Mouse (Mus musculus) heart, embryonic 16.5 days (tissue): ENCODE measurements around the gene Scn8a. TPM values are rescaled to one million over a fixed set of nuclear protein-coding genes. Genes with fewer than 3 reads are reported as not detected.
A peak's percentile ranks its signal among the peaks of the same experiment; 100 is the strongest.

ENCODE experiments used
- ATAC-seq: fragments of 200-750 bp; cut with Nextera tagmentation; replicated peaks from 2 replicates; pipeline ENCODE4 v1.8.0; 2017; ENCODE audit warnings: moderate number of reproducible peaks; ENCODE audit not compliant: insufficient read depth, low FRiP score; ENCODE audit errors: extremely low read depth
- H3K27ac ChIP-seq: fragments of 300-500 bp; sonication (generic); 2 replicates; pipeline ENCODE4 v1.5.1; 2014; ENCODE audit warnings: mild to moderate bottlenecking, low read length, control low read depth, moderate library complexity
- H3K27me3 ChIP-seq: fragments of 300-500 bp; sonication (generic); 2 replicates; pipeline ENCODE4 v1.6.1; 2014; ENCODE audit warnings: low read length, mixed read lengths; ENCODE audit not compliant: control insufficient read depth, insufficient read depth
- H3K36me3 ChIP-seq: fragments of 300-500 bp; sonication (generic); 2 replicates; pipeline ENCODE4 v1.6.1; 2014; ENCODE audit not compliant: control insufficient read depth, insufficient read depth
- H3K4me1 ChIP-seq: fragments of 300-500 bp; sonication (generic); 2 replicates; pipeline ENCODE4 v1.6.1; 2014; ENCODE audit warnings: low read length, mixed read lengths; ENCODE audit not compliant: control insufficient read depth, insufficient read depth
- H3K4me2 ChIP-seq: fragments of 300-500 bp; sonication (generic); 2 replicates; pipeline ENCODE4 v1.6.1; 2014; ENCODE audit warnings: low read depth, mild to moderate bottlenecking, control low read depth, low read length
- H3K4me3 ChIP-seq: fragments of 300-500 bp; sonication (generic); 2 replicates; pipeline ENCODE4 v1.5.1; 2014; ENCODE audit warnings: mild to moderate bottlenecking, control low read depth, low read length
- H3K9ac ChIP-seq: fragments of 300-500 bp; sonication (generic); 2 replicates; pipeline ENCODE4 v1.6.1; 2014; ENCODE audit warnings: low read length, control low read depth
- H3K9me3 ChIP-seq: fragments of 300-500 bp; sonication (generic); replicated peaks from 2 replicates; pipeline ENCODE4 v1.6.1; 2016; ENCODE audit warnings: low read length; ENCODE audit not compliant: control insufficient read depth
- WGBS: fragments of 180-500 bp; shearing (Covaris S2); extraction: QIAGEN DNeasy Blood & Tissue Kit; methylation state at CpG from one replicate; pipeline ENCODE4 v1.1.7; 2014; 5-methylcytosine and 5-hydroxymethylcytosine counted together
- polyA plus RNA-seq: library from polyadenylated mRNA; unstranded; fragments of >200 nt; fragmentation: Nextera tagmentation; extraction: Ambion mirVana; gene quantifications from 2 replicates; pipeline ENCODE4 v1.2.1, GENCODE M21; 2015

The Scn8a gene
- polyA plus RNA-seq, 1 experiment from 2014 or later: 0.71 TPM

DNA sequence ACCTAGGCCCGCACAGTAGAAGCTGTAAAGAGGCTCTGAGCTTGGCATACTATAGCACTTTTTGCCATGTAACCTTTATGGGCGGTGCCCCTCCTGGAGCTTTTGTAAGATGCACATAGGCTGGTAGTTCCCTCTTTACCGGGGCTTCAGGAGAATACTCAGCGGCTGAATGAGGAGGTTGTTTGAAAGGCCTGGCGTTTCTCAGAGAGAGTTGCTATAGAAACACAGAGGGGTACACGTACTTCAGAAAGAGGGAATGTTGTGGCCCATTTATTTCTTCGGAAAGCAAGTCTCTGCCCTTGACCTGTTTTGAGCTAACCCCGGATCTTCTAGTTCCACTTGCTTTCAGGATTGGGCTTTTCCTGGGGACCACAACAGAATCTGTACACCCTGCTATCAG is 83.2 kb downstream of the Scn8a start:
- Histone ChIP-seq H3K36me3 (no peaks in the 10 kb centered on the region), H3K9me3 (no peaks in the 10 kb centered on the region), H3K9ac (no peak overlapping the region), H3K27ac (no peak overlapping the region), H3K4me3 (no peak overlapping the region), H3K27me3 (peaks cover 2% of the 10 kb centered on the region; the same call in 1 of the 2 replicates), H3K4me1 (no peaks in the 10 kb centered on the region), H3K4me2 (no peak overlapping the region)
- WGBS: 55% methylated on average over 8 of the region's 8 CpGs
- no peak for ATAC-seq

DNA sequence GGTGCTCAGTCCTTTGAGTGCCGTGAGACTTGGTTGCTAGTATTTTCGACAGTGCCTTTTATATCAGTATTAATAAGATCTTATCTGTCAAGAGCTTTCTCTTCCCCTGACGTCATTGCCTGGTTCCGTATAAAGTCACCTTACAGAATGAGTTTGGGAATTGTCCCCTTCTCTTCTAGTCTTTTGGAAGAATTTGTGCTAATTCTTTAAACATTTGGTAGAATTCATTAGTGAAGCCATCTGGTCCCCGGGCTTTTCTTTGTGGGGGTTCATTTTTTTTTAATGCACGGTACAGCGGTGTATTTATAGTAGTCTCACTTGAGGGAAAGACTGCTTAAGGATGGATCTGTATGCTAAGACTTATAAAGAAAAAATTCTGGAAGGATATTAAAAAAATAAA is 84.3 kb downstream of the Scn8a start:
- Histone ChIP-seq H3K4me3 (no peak overlapping the region), H3K36me3 (no peaks in the 10 kb centered on the region), H3K27ac (no peak overlapping the region), H3K9me3 (no peaks in the 10 kb centered on the region), H3K4me2 (no peak overlapping the region), H3K4me1 (no peaks in the 10 kb centered on the region), H3K9ac (no peak overlapping the region), H3K27me3 (peaks cover 2% of the 10 kb centered on the region; the same call in 1 of the 2 replicates)
- 70% methylated on average over 7 of the region's 7 CpGs for WGBS
- ATAC-seq: no peak

DNA sequence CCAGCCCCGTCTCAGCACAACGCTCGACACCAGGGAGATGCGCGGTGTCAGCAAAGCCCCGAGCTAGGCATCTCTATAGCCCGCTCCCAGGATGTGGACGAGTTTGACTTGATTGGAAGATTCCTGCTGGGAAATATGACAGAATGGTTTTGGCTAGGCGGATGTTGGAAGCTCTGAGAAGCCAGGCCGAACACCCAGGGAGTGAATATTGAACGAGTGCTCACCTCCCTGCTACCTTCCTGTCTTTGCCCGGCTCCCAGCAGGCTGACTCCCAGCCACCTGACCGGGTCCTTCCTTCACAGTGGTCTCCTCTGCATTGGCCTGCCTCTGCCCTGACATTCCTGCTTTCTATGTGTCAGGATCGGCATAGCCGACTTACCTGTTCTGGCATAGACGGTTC is 85.1 kb downstream of the Scn8a start:
- Histone ChIP-seq H3K4me3 (no peak overlapping the region), H3K27me3 (peaks cover 2% of the 10 kb centered on the region; the same call in 1 of the 2 replicates), H3K36me3 (no peaks in the 10 kb centered on the region), H3K9ac (no peak overlapping the region), H3K4me1 (no peaks in the 10 kb centered on the region), H3K9me3 (no peaks in the 10 kb centered on the region), H3K27ac (no peak overlapping the region), H3K4me2 (no peak overlapping the region)
- no peak for ATAC-seq
- whole genome bisulfite sequencing: 78% methylated on average over 16 of the region's 16 CpGs

DNA sequence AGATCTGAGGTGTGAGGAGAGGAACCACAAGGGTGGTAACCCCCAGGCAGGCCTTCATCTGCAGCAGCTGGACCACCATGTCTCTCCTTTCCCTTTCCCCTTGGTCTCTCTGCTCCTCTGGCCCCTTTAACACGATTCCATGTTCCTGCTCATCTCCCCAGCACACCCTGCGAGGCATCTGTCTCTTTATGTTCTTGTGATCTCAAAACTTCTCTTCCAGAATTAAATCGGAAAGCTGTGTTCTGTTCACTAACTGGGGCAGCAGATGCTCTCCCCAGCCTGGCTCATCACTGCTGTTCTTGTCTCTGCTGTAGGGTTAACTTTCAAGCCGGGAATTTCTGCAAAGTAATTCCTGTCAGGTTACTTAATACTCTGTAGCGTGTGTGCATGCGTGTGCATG is 91.3 kb downstream of the Scn8a start:
- no peak overlapping the region for H3K9ac ChIP-seq
- no peaks in the 10 kb centered on the region for H3K4me1 ChIP-seq
- H3K27ac ChIP-seq: no peak overlapping the region
- no peak for ATAC-seq
- H3K9me3 ChIP-seq: no peaks in the 10 kb centered on the region
- H3K27me3 ChIP-seq: 0 out of 2 replicates have a peak, but pooled peaks cover 3% of the 10 kb centered on the region
- no peak overlapping the region for H3K4me3 ChIP-seq
- no peaks in the 10 kb centered on the region for H3K36me3 ChIP-seq
- WGBS: 74% methylated on average over 6 of the region's 6 CpGs
- H3K4me2 ChIP-seq: no peak overlapping the region

DNA sequence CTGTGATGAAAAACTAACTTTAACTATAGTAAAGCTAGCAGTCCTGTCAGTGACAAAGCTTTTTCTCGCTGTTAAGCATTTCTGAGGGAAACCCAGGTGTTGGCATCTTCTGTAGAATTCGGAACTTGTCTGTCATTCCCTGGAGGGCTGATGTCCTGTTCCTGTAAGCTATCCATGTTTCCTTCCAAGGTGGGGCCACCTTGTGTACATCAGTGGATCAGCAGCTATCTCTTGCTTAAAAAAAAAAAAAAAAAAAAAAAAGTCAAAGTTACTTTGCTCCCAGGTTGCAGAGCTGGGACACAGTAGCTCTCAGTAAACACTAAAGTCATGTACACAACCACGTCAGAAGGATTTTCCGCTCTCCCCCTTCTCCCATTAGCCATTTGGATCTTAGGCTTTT is 91.9 kb downstream of the Scn8a start:
- Histone ChIP-seq H3K27me3 (peaks cover 3% of the 10 kb centered on the region; the same call in 1 of the 2 replicates), H3K4me2 (no peak overlapping the region), H3K27ac (no peak overlapping the region), H3K9me3 (no peaks in the 10 kb centered on the region), H3K4me1 (no peaks in the 10 kb centered on the region), H3K36me3 (no peaks in the 10 kb centered on the region), H3K4me3 (no peak overlapping the region), H3K9ac (no peak overlapping the region)
- no peak for ATAC-seq
- WGBS: 72% methylated on average over 4 of the region's 4 CpGs

DNA sequence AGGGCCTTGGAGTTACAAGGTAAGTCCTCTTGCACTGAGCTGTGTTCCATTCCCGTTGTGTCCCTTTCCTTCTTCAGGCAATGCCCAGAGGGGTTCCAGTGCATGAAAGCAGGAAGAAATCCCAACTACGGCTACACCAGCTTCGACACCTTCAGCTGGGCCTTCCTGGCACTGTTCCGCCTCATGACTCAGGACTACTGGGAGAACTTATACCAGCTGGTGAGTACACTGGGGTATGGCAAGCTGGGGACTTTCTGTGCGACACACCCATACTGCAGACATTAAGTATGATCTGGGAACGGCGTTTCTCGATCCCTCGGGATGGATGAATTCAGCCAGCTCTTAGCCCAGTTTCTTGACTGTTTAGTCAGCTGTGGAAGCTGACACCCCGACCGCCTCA is 101.8 kb downstream of the Scn8a start:
- no peak overlapping the region for H3K27ac ChIP-seq
- no peaks in the 10 kb centered on the region for H3K9me3 ChIP-seq
- no peak overlapping the region for H3K9ac ChIP-seq
- no peak for ATAC-seq
- H3K4me3 ChIP-seq: no peak overlapping the region
- WGBS: 81% methylated on average over 11 of the region's 11 CpGs
- peaks cover 2% of the 10 kb centered on the region for H3K27me3 ChIP-seq
- H3K4me2 ChIP-seq: no peak overlapping the region
- H3K36me3 ChIP-seq: no peaks in the 10 kb centered on the region
- no peaks in the 10 kb centered on the region for H3K4me1 ChIP-seq

DNA sequence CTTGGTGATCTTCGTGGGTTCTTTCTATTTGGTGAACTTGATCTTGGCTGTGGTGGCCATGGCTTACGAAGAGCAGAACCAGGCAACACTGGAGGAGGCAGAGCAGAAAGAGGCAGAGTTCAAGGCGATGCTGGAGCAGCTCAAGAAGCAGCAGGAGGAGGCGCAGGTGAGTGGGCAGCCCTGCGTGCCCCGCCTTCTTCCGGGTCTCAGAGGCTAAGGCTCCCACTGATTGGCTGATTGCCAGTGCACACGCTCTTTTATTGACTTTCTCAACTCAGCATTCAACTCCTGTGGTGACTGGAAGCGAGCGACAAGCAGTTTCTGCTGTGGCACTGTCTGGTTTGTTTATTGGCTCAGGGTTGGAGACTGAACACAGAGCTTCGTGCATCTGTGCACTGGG is 103.1 kb downstream of the Scn8a start:
- H3K27ac ChIP-seq: no peak overlapping the region
- H3K4me3 ChIP-seq: no peak overlapping the region
- no peaks in the 10 kb centered on the region for H3K36me3 ChIP-seq
- no peaks in the 10 kb centered on the region for H3K4me1 ChIP-seq
- no peak overlapping the region for H3K9ac ChIP-seq
- no peaks in the 10 kb centered on the region for H3K9me3 ChIP-seq
- H3K27me3 ChIP-seq: no peaks in the 10 kb centered on the region; the same call in 1 of the 2 replicates
- WGBS: 51% methylated on average over 11 of the region's 11 CpGs
- no peak overlapping the region for H3K4me2 ChIP-seq
- no peak for ATAC-seq

DNA sequence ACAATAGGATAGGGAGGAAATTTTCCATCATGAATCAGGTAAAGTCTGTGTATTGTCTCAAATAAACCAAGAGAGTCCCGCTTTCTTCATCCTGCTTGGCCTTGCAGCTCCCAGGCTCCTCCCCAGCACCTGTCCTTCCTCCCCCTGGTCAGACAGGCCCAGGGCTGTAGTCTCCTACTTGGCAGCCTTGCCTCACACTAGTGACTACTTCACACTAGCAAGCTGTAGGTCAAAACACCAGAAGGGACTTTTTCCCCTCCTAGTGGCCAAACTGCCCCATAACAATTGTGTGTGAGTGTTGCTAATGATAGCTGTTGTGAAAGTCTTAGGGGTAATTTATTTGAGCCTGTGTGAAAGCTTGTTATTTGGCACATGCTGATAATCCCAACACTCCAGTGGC is 105.0 kb downstream of the Scn8a start:
- Histone ChIP-seq H3K27me3 (no peaks in the 10 kb centered on the region), H3K27ac (no peak overlapping the region), H3K4me1 (no peaks in the 10 kb centered on the region), H3K36me3 (no peaks in the 10 kb centered on the region), H3K4me3 (no peak overlapping the region), H3K4me2 (no peak overlapping the region), H3K9me3 (no peaks in the 10 kb centered on the region), H3K9ac (no peak overlapping the region)
- ATAC-seq: no peak
- WGBS: 72% methylated on average over 1 of the region's 1 CpGs

DNA sequence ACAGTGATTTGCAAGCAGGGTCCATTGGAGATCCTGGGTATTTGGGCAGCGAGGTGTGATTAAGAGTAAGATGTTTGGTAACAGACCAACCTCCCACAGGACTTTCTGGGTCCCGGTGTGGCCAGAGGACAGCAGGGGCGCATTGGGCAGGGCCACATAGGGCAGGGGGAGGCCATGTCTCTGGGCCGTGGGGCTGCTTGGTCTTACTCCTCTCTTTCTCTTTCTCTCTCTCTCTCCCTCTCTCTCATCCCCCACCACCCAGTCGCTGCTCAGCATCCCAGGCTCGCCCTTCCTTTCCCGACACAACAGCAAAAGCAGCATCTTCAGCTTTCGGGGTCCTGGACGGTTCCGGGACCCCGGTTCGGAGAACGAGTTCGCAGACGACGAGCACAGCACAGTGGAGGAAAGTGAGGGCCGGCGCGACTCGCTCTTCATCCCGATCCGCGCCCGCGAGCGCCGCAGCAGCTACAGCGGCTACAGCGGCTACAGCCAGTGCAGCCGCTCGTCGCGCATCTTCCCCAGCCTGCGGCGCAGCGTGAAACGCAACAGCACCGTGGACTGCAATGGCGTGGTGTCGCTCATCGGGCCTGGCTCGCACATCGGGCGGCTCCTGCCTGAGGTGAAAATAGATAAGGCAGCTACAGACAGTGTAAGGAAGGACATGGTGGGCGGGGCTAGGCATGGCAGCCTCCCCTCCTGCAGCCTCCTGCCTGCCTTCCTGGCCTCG is 113.9 kb downstream of the Scn8a start:
- peak overlapping the region; percentile 56 for H3K4me3 ChIP-seq
- peak overlapping the region; percentile 4; the same call in 1 of the 2 replicates for H3K9ac ChIP-seq
- peak; percentile 55; the same call in 1 of the 2 replicates for ATAC-seq
- H3K36me3 ChIP-seq: no peaks in the 10 kb centered on the region
- H3K27ac ChIP-seq: no peak overlapping the region
- peaks cover 23% of the 10 kb centered on the region for H3K27me3 ChIP-seq
- peak overlapping the region; percentile 79 for H3K4me2 ChIP-seq
- H3K9me3 ChIP-seq: no peaks in the 10 kb centered on the region
- peaks cover 3% of the 10 kb centered on the region; the same call in 1 of the 2 replicates for H3K4me1 ChIP-seq
- WGBS: under 1% methylated on average over 46 of the region's 46 CpGs
